Mouse (Mus musculus): Measurements from ENCODE around the gene Klf16. TPM values are rescaled to one million over a fixed set of nuclear protein-coding genes. Genes with fewer than 3 reads are reported as not detected.

Gene Klf16
- polyA plus RNA-seq, 1 experiment from 2014 or later = 9.9 TPM

GRCm38 (mm10) chr10:80603364-80603763 is 26.2 kb upstream of the Klf16 start:
- no peaks in the 10 kb centered on the region for H3K9me3 ChIP-seq
- H3K36me3 ChIP-seq = peaks cover 28% of the 10 kb centered on the region
- peak overlapping the region; percentile 48 for H3K9ac ChIP-seq
- WGBS = 37% methylated on average over 7 of the region's 7 CpGs
- peak overlapping the region; percentile 91; the same call in 1 of the 2 replicates for H3K27ac ChIP-seq
- no peak for ATAC-seq (ENCODE audit: insufficient number of reproducible peaks, low FRiP score, low TSS enrichment, low read depth)
- peak overlapping the region; percentile 77 for H3K4me3 ChIP-seq
- H3K4me1 ChIP-seq = peaks cover 18% of the 10 kb centered on the region
- H3K27me3 ChIP-seq = no peaks in the 10 kb centered on the region
- peak overlapping the region; percentile 64 for H3K4me2 ChIP-seq

GRCm38 (mm10) chr10:80602698-80603325 is 25.7 kb upstream of the Klf16 start, which contains the start of the genes Scamp4 and Adat3:
Gene Scamp4, plus strand, starts transcription at chr10:80602872.
Gene Adat3, plus strand, starts transcription at chr10:80602880.
- H3K9ac ChIP-seq = peak within 1 kb of the TSS; percentile 48
- peak within 1 kb of the TSS; percentile 91 for H3K27ac ChIP-seq
- H3K27me3 ChIP-seq = no peaks in the 10 kb centered on the region
- no peaks in the 10 kb centered on the region for H3K9me3 ChIP-seq
- WGBS = under 1% methylated on average over 52 of the region's 54 CpGs
- ATAC-seq (ENCODE audit: insufficient number of reproducible peaks, low FRiP score, low TSS enrichment, low read depth) = peak; percentile 92
- H3K4me2 ChIP-seq = peak within 1 kb of the TSS; percentile 64
- peaks cover 18% of the 10 kb centered on the region for H3K4me1 ChIP-seq
- peak within 1 kb of the TSS; percentile 77 for H3K4me3 ChIP-seq
- H3K36me3 ChIP-seq = peaks cover 23% of the 10 kb centered on the region

- no peak for ATAC-seq (ENCODE audit: insufficient number of reproducible peaks, low FRiP score, low TSS enrichment, low read depth)
- no peak overlapping the region for H3K9ac ChIP-seq
- no peaks in the 10 kb centered on the region for H3K27me3 ChIP-seq
- WGBS = 41% methylated on average over 4 of the region's 4 CpGs
- H3K4me2 ChIP-seq = no peak overlapping the region
- H3K27ac ChIP-seq = no peak overlapping the region
- no peaks in the 10 kb centered on the region for H3K36me3 ChIP-seq
- no peak overlapping the region for H3K4me3 ChIP-seq
- H3K4me1 ChIP-seq = no peaks in the 10 kb centered on the region
- H3K9me3 ChIP-seq = no peaks in the 10 kb centered on the region
Measured at GRCm38 (mm10) chr10:80596318-80596717, 19.2 kb upstream of the Klf16 start.

GRCm38 (mm10) chr10:80589879-80590854 is 13.0 kb upstream of the Klf16 start, which contains the start of gene Abhd17a:
Gene Abhd17a, minus strand, starts transcription at chr10:80590341.
- H3K9ac ChIP-seq = peak within 1 kb of the TSS; percentile 93
- peaks cover 15% of the 10 kb centered on the region for H3K36me3 ChIP-seq
- H3K27ac ChIP-seq = peak within 1 kb of the TSS; percentile 79
- ATAC-seq (ENCODE audit: insufficient number of reproducible peaks, low FRiP score, low TSS enrichment, low read depth) = peak; percentile 94
- no peaks in the 10 kb centered on the region for H3K9me3 ChIP-seq
- peak within 1 kb of the TSS; percentile 93 for H3K4me2 ChIP-seq
- peak within 1 kb of the TSS; percentile 93 for H3K4me3 ChIP-seq
- WGBS = under 1% methylated on average over 71 of the region's 73 CpGs
- no peaks in the 10 kb centered on the region for H3K27me3 ChIP-seq
- peaks cover 34% of the 10 kb centered on the region for H3K4me1 ChIP-seq

GRCm38 (mm10) chr10:80589127-80589878 is 12.2 kb upstream of the Klf16 start:
- Histone ChIP-seq H3K27ac (peak overlapping the region; percentile 79), H3K4me2 (peak overlapping the region; percentile 93), H3K9ac (peak overlapping the region; percentile 93), H3K36me3 (peaks cover 21% of the 10 kb centered on the region), H3K4me1 (peaks cover 42% of the 10 kb centered on the region), H3K27me3 (no peaks in the 10 kb centered on the region), H3K9me3 (no peaks in the 10 kb centered on the region), H3K4me3 (peak overlapping the region; percentile 93)
- ATAC-seq (ENCODE audit: insufficient number of reproducible peaks, low FRiP score, low TSS enrichment, low read depth) = no peak
- 15% methylated on average over 12 of the region's 12 CpGs for WGBS

GRCm38 (mm10) chr10:80587305-80587657 is 10.2 kb upstream of the Klf16 start:
- Histone ChIP-seq H3K4me2 (no peak overlapping the region), H3K4me1 (peaks cover 51% of the 10 kb centered on the region), H3K4me3 (0 out of 2 replicates have a peak overlapping the region, but pooled peaks have one; percentile 1), H3K9me3 (no peaks in the 10 kb centered on the region), H3K9ac (0 out of 2 replicates have a peak overlapping the region, but pooled peaks have one; percentile 26), H3K36me3 (peaks cover 39% of the 10 kb centered on the region), H3K27me3 (no peaks in the 10 kb centered on the region), H3K27ac (peak overlapping the region; percentile 60)
- no peak for ATAC-seq (ENCODE audit: insufficient number of reproducible peaks, low FRiP score, low TSS enrichment, low read depth)
- WGBS = 45% methylated on average over 4 of the region's 4 CpGs

GRCm38 (mm10) chr10:80586407-80587304 is 9.5 kb upstream of the Klf16 start:
- ATAC-seq (ENCODE audit: insufficient number of reproducible peaks, low FRiP score, low TSS enrichment, low read depth) = no peak
- Histone ChIP-seq H3K9ac (0 out of 2 replicates have a peak overlapping the region, but pooled peaks have one; percentile 26), H3K27ac (peak overlapping the region; percentile 60), H3K27me3 (no peaks in the 10 kb centered on the region), H3K4me1 (peaks cover 51% of the 10 kb centered on the region), H3K4me2 (no peak overlapping the region), H3K36me3 (peaks cover 42% of the 10 kb centered on the region), H3K9me3 (no peaks in the 10 kb centered on the region), H3K4me3 (peak overlapping the region; percentile 1)
- 93% methylated on average over 40 of the region's 51 CpGs for WGBS

GRCm38 (mm10) chr10:80585581-80585980 is 8.5 kb upstream of the Klf16 start:
- Histone ChIP-seq H3K27me3 (no peaks in the 10 kb centered on the region), H3K4me3 (peak overlapping the region; percentile 1; the same call in 1 of the 2 replicates), H3K4me1 (peaks cover 49% of the 10 kb centered on the region), H3K9me3 (no peaks in the 10 kb centered on the region), H3K4me2 (no peak overlapping the region), H3K9ac (0 out of 2 replicates have a peak overlapping the region, but pooled peaks have one; percentile 2), H3K27ac (no peak overlapping the region; the same call in 1 of the 2 replicates), H3K36me3 (peaks cover 45% of the 10 kb centered on the region)
- no peak for ATAC-seq (ENCODE audit: insufficient number of reproducible peaks, low FRiP score, low TSS enrichment, low read depth)
- WGBS = 92% methylated on average over 8 of the region's 8 CpGs

GRCm38 (mm10) chr10:80584642-80585552 is 7.8 kb upstream of the Klf16 start:
- 0 out of 2 replicates have a peak overlapping the region, but pooled peaks have one; percentile 2 for H3K9ac ChIP-seq
- H3K27ac ChIP-seq = peak overlapping the region; percentile 39
- peaks cover 47% of the 10 kb centered on the region for H3K4me1 ChIP-seq
- no peaks in the 10 kb centered on the region for H3K27me3 ChIP-seq
- H3K36me3 ChIP-seq = peaks cover 45% of the 10 kb centered on the region
- no peaks in the 10 kb centered on the region for H3K9me3 ChIP-seq
- H3K4me3 ChIP-seq = no peak overlapping the region
- no peak overlapping the region for H3K4me2 ChIP-seq
- no peak for ATAC-seq (ENCODE audit: insufficient number of reproducible peaks, low FRiP score, low TSS enrichment, low read depth)
- WGBS = 76% methylated on average over 12 of the region's 12 CpGs

GRCm38 (mm10) chr10:80584045-80584488 is 6.9 kb upstream of the Klf16 start:
- 57% methylated on average over 12 of the region's 12 CpGs for WGBS
- no peak for ATAC-seq (ENCODE audit: insufficient number of reproducible peaks, low FRiP score, low TSS enrichment, low read depth)
- Histone ChIP-seq H3K27ac (no peak overlapping the region), H3K9ac (no peak overlapping the region), H3K4me2 (no peak overlapping the region), H3K9me3 (no peaks in the 10 kb centered on the region), H3K36me3 (peaks cover 45% of the 10 kb centered on the region), H3K4me1 (peaks cover 46% of the 10 kb centered on the region), H3K27me3 (no peaks in the 10 kb centered on the region), H3K4me3 (no peak overlapping the region)

All from limb, embryonic 15.5 days (tissue).